Mouse (Mus musculus): Measurements from ENCODE around the gene Fam19a1. TPM values are rescaled to one million over a fixed set of nuclear protein-coding genes. Genes with fewer than 3 reads are reported as not detected.

Fam19a1 gene
- polyA plus RNA-seq, 2 experiments = not detected

- Histone ChIP-seq H3K36me3 (replicated peaks; ENCODE audit: control insufficient read depth, insufficient read depth, low read depth) (no peaks in the 10 kb centered on the region), H3K9ac (replicated peaks) (no peak overlapping the region), H3K9me3 (ENCODE audit: control insufficient read depth, low read length) (no peaks in the 10 kb centered on the region), H3K27me3 (ENCODE audit: control insufficient read depth, insufficient read depth, low read length) (no peaks in the 10 kb centered on the region), H3K27ac (no peak overlapping the region), H3K4me2 (ENCODE audit: low read depth) (no peak overlapping the region), H3K4me1 (replicated peaks; ENCODE audit: control insufficient read depth in 2 of 2, insufficient read depth in 2 of 2, low read length in 1 of 2) (no peaks in the 10 kb centered on the region; a peak in 1 of 4 replicates), H3K4me3 (ENCODE audit: insufficient read depth in 1 of 2, low read depth in 2 of 2, low read length in 2 of 2) (no peak overlapping the region)
- DNase-seq (ENCODE audit: low read depth in 3 of 3, low spot score in 3 of 3) = peak in 1 of 3 experiments; percentile 3
- TF ChIP-seq EP300 (IDR thresholded peaks at IDR 0.05; ENCODE audit: low read depth) (no peak), CTCF (IDR thresholded peaks at IDR 0.05; ENCODE audit: low read depth) (no peak)
- WGBS (ENCODE audit: insufficient replicate concordance) = 79% methylated on average over 1 of the region's 1 CpGs
- ATAC-seq (ENCODE audit: insufficient read depth) = no peak
Observed at GRCm38 (mm10) chr6:96143326-96143725, 30.4 kb downstream of the Fam19a1 start.

- no peaks in the 10 kb centered on the region for H3K36me3 ChIP-seq (replicated peaks; ENCODE audit: control insufficient read depth, insufficient read depth, low read depth)
- no peak overlapping the region for H3K4me2 ChIP-seq (ENCODE audit: low read depth)
- TF ChIP-seq CTCF (IDR thresholded peaks at IDR 0.05; ENCODE audit: low read depth) (no peak), EP300 (IDR thresholded peaks at IDR 0.05; ENCODE audit: low read depth) (no peak)
- H3K4me3 ChIP-seq (ENCODE audit: insufficient read depth in 1 of 2, low read depth in 2 of 2, low read length in 2 of 2) = no peak overlapping the region
- WGBS (ENCODE audit: insufficient replicate concordance) = 73% methylated on average over 13 of the region's 13 CpGs
- no peaks in the 10 kb centered on the region for H3K4me1 ChIP-seq (replicated peaks; ENCODE audit: control insufficient read depth in 2 of 2, insufficient read depth in 2 of 2, low read length in 1 of 2)
- DNase-seq (ENCODE audit: low read depth in 3 of 3, low spot score in 3 of 3) = no peak
- H3K9ac ChIP-seq (replicated peaks) = no peak overlapping the region
- no peaks in the 10 kb centered on the region for H3K27me3 ChIP-seq (ENCODE audit: control insufficient read depth, insufficient read depth, low read length)
- ATAC-seq (ENCODE audit: insufficient read depth) = no peak
- no peaks in the 10 kb centered on the region for H3K9me3 ChIP-seq (ENCODE audit: control insufficient read depth, low read length)
- H3K27ac ChIP-seq = no peak overlapping the region
Observed at GRCm38 (mm10) chr6:96165403-96165802, 52.4 kb downstream of the Fam19a1 start.

- H3K9ac ChIP-seq (replicated peaks) = no peak within 1 kb of the TSS
- H3K4me1 ChIP-seq (replicated peaks; ENCODE audit: control insufficient read depth in 2 of 2, insufficient read depth in 2 of 2, low read length in 1 of 2) = no peaks in the 10 kb centered on the region
- no peak for DNase-seq (ENCODE audit: low read depth in 3 of 3, low spot score in 3 of 3)
- WGBS (ENCODE audit: insufficient replicate concordance) = 74% methylated on average over 18 of the region's 18 CpGs
- no peak within 1 kb of the TSS for H3K27ac ChIP-seq
- no peak for TF ChIP-seq CTCF (IDR thresholded peaks at IDR 0.05; ENCODE audit: low read depth)
- TF ChIP-seq EP300 (IDR thresholded peaks at IDR 0.05; ENCODE audit: low read depth) = no peak
- H3K36me3 ChIP-seq (replicated peaks; ENCODE audit: control insufficient read depth, insufficient read depth, low read depth) = no peaks in the 10 kb centered on the region
- ATAC-seq (ENCODE audit: insufficient read depth) = no peak
- H3K9me3 ChIP-seq (ENCODE audit: control insufficient read depth, low read length) = no peaks in the 10 kb centered on the region
- no peak within 1 kb of the TSS for H3K4me3 ChIP-seq (ENCODE audit: insufficient read depth in 1 of 2, low read depth in 2 of 2, low read length in 2 of 2)
- H3K27me3 ChIP-seq (ENCODE audit: control insufficient read depth, insufficient read depth, low read length) = no peaks in the 10 kb centered on the region
- no peak within 1 kb of the TSS for H3K4me2 ChIP-seq (ENCODE audit: low read depth)
Observed at GRCm38 (mm10) chr6:96165818-96166379, 52.9 kb downstream of the Fam19a1 start, which contains the start of gene 1700123L14Rik. TSS of gene 1700123L14Rik (minus strand) at chr6:96166243.

- Histone ChIP-seq H3K4me3 (ENCODE audit: insufficient read depth in 1 of 2, low read depth in 2 of 2, low read length in 2 of 2) (no peak overlapping the region), H3K27ac (no peak overlapping the region), H3K9me3 (ENCODE audit: control insufficient read depth, low read length) (no peaks in the 10 kb centered on the region), H3K27me3 (ENCODE audit: control insufficient read depth, insufficient read depth, low read length) (no peaks in the 10 kb centered on the region), H3K36me3 (replicated peaks; ENCODE audit: control insufficient read depth, insufficient read depth, low read depth) (no peaks in the 10 kb centered on the region), H3K4me1 (replicated peaks; ENCODE audit: control insufficient read depth in 2 of 2, insufficient read depth in 2 of 2, low read length in 1 of 2) (no peaks in the 10 kb centered on the region), H3K9ac (replicated peaks) (no peak overlapping the region), H3K4me2 (ENCODE audit: low read depth) (no peak overlapping the region)
- no peak for DNase-seq (ENCODE audit: low read depth in 3 of 3, low spot score in 3 of 3)
- no peak for ATAC-seq (ENCODE audit: insufficient read depth)
- no peak for TF ChIP-seq CTCF (IDR thresholded peaks at IDR 0.05; ENCODE audit: low read depth)
- TF ChIP-seq EP300 (IDR thresholded peaks at IDR 0.05; ENCODE audit: low read depth) = no peak
Observed at GRCm38 (mm10) chr6:96167031-96167430, 54.1 kb downstream of the Fam19a1 start.

DNA sequence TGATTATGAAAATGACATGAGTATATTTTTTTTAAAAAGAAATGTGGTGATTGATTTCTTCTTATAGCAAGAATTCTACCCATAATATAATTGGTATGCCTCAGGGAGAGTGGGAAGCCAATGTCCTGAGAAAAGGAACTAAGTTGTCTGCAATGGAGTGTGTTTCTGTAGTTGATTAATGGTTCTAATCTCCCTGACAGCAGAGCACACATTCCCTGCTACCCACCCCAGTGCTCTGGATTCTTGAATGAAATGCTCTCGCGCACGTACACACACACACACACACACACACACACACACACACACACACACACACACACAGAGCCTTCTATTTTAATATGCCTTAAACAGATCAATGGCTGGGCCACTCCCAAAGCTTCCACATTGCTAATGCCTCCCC lies 60.7 kb downstream of the Fam19a1 start:
- Histone ChIP-seq H3K4me1 (replicated peaks; ENCODE audit: control insufficient read depth in 2 of 2, insufficient read depth in 2 of 2, low read length in 1 of 2) (no peaks in the 10 kb centered on the region), H3K9ac (replicated peaks) (no peak overlapping the region), H3K4me2 (ENCODE audit: low read depth) (no peak overlapping the region), H3K4me3 (ENCODE audit: insufficient read depth in 1 of 2, low read depth in 2 of 2, low read length in 2 of 2) (no peak overlapping the region), H3K36me3 (replicated peaks; ENCODE audit: control insufficient read depth, insufficient read depth, low read depth) (no peaks in the 10 kb centered on the region), H3K27ac (no peak overlapping the region), H3K27me3 (ENCODE audit: control insufficient read depth, insufficient read depth, low read length) (no peaks in the 10 kb centered on the region), H3K9me3 (ENCODE audit: control insufficient read depth, low read length) (no peaks in the 10 kb centered on the region)
- WGBS (ENCODE audit: insufficient replicate concordance) = 72% methylated on average over 3 of the region's 3 CpGs
- ATAC-seq (ENCODE audit: insufficient read depth) = no peak
- DNase-seq (ENCODE audit: low read depth in 3 of 3, low spot score in 3 of 3) = no peak
- no peak for TF ChIP-seq EP300 (IDR thresholded peaks at IDR 0.05; ENCODE audit: low read depth)
- no peak for TF ChIP-seq CTCF (IDR thresholded peaks at IDR 0.05; ENCODE audit: low read depth)
